Mouse (Mus musculus): ENCODE results near the gene Cd93. TPM values are rescaled to one million over a fixed set of nuclear protein-coding genes. Genes with fewer than 3 reads are reported as not detected.
A peak's percentile ranks its signal among the peaks of the same experiment; 100 is the strongest.

Cd93 gene
- polyA plus RNA-seq, 1 experiment from 2014 or later: 14.6 TPM

DNA sequence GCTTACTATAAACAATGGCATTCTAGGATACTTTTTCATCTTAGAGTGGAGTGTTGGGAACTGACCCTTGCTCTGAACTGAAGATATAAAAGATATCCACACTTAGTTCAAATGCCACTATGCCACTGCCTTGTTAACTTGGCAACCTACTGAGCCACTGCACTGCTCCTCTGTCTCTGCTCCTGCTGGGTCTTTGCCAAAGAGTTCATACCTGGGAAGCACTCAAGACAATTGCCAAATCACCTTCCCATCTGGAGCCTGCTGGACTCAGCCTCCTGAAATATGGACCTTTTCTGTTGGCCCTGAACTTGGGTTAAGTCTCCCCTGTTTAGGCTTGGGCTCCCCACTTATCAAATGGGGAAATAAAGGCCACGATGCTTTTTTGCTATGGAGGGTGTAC lies 6.3 kb upstream of the Cd93 start:
- no peak overlapping the region for H3K9ac ChIP-seq (ENCODE audit: low read depth, low read length)
- no peak overlapping the region for H3K4me2 ChIP-seq (ENCODE audit: low read depth, low read length)
- DNase-seq (ENCODE audit: low spot score) (no peak), ATAC-seq (ENCODE audit: low read depth) (no peak)
- H3K4me1 ChIP-seq (ENCODE audit: control insufficient read depth, insufficient read depth, low read length): no peaks in the 10 kb centered on the region
- WGBS: 100% methylated on average over 1 of the region's 1 CpGs
- no peaks in the 10 kb centered on the region for H3K9me3 ChIP-seq (ENCODE audit: control insufficient read depth, low read length)
- H3K27ac ChIP-seq (replicated peaks; ENCODE audit: low read depth, low read length): no peak overlapping the region
- H3K27me3 ChIP-seq (replicated peaks; ENCODE audit: control insufficient read depth, insufficient read depth, low read length): no peaks in the 10 kb centered on the region
- H3K4me3 ChIP-seq (ENCODE audit: low read depth, low read length): no peak overlapping the region
- no peaks in the 10 kb centered on the region for H3K36me3 ChIP-seq (ENCODE audit: control insufficient read depth, insufficient read depth, low read length)

DNA sequence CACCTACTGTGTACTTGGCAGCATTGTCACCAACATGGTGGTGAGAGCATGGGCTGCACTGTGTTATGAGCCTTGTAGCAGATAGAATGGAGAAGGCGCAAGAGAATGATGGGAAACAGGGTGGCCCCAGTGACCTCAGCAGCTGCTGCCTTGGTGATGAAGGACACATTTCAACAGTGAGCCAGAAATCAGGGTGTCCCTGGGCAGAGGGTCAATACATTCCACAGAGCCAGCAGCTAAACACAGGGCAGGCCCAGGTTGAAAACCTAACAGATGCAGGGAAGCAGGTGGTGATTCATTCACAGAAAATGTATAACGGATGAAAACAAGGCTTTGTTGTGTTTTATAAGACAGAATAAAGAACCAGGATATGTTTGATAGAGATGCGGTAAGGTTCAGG lies 3.1 kb upstream of the Cd93 start:
- no peaks in the 10 kb centered on the region for H3K27me3 ChIP-seq (replicated peaks; ENCODE audit: control insufficient read depth, insufficient read depth, low read length)
- H3K4me2 ChIP-seq (ENCODE audit: low read depth, low read length): no peak overlapping the region
- no peak overlapping the region for H3K4me3 ChIP-seq (ENCODE audit: low read depth, low read length)
- 75% methylated on average over 3 of the region's 3 CpGs for WGBS
- no peak overlapping the region for H3K27ac ChIP-seq (replicated peaks; ENCODE audit: low read depth, low read length)
- DNase-seq (ENCODE audit: low spot score): no peak
- H3K9ac ChIP-seq (ENCODE audit: low read depth, low read length): no peak overlapping the region
- no peaks in the 10 kb centered on the region for H3K9me3 ChIP-seq (ENCODE audit: control insufficient read depth, low read length)
- H3K36me3 ChIP-seq (ENCODE audit: control insufficient read depth, insufficient read depth, low read length): no peaks in the 10 kb centered on the region
- no peaks in the 10 kb centered on the region for H3K4me1 ChIP-seq (ENCODE audit: control insufficient read depth, insufficient read depth, low read length)
- no peak for ATAC-seq (ENCODE audit: low read depth)

DNA sequence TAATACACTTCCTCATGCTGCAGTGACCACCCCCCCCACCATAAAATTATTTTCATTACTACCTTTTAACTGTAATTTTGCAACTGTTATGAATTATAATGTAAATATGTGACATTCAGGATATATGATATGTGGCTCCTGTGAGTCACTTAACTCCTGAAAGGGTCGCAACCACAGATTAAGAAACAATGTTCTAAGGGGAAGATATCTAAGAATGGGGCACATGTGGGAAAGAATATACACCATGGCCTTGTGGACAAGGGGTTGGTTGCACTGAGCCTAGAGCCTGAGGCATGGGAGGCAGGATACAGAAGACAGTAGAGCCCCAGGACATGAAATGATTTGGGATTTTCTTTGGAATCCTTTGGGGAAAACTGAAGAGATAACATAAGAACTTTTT lies 2.3 kb upstream of the Cd93 start:
- H3K4me3 ChIP-seq (ENCODE audit: low read depth, low read length): no peak overlapping the region
- WGBS: 85% methylated on average over 1 of the region's 1 CpGs
- DNase-seq (ENCODE audit: low spot score) (no peak), ATAC-seq (ENCODE audit: low read depth) (no peak)
- no peaks in the 10 kb centered on the region for H3K36me3 ChIP-seq (ENCODE audit: control insufficient read depth, insufficient read depth, low read length)
- H3K4me2 ChIP-seq (ENCODE audit: low read depth, low read length): no peak overlapping the region
- no peaks in the 10 kb centered on the region for H3K27me3 ChIP-seq (replicated peaks; ENCODE audit: control insufficient read depth, insufficient read depth, low read length)
- no peak overlapping the region for H3K9ac ChIP-seq (ENCODE audit: low read depth, low read length)
- H3K27ac ChIP-seq (replicated peaks; ENCODE audit: low read depth, low read length): no peak overlapping the region
- no peaks in the 10 kb centered on the region for H3K4me1 ChIP-seq (ENCODE audit: control insufficient read depth, insufficient read depth, low read length)
- H3K9me3 ChIP-seq (ENCODE audit: control insufficient read depth, low read length): no peaks in the 10 kb centered on the region

DNA sequence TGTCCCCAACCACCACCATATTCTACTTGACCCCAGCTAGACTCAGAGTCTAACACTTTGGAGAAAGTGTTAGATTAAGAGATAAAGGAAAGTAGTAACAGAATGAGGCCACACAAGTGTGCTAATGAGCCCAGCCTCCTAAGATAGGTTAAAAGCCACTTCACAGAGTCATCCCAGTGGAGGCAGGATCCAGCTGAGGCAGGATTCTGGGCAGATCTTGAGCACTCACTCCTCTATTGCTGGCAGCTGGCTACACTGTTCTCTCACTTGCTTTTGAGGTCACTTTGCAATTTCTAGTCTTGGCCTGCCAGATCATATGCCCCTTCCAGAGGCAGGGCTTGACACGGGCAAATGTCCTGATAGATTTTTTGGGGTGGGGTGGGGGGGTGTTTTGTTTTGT lies 1.1 kb upstream of the Cd93 start:
- WGBS: 79% methylated on average over 1 of the region's 1 CpGs
- no peak overlapping the region for H3K27ac ChIP-seq (replicated peaks; ENCODE audit: low read depth, low read length)

DNA sequence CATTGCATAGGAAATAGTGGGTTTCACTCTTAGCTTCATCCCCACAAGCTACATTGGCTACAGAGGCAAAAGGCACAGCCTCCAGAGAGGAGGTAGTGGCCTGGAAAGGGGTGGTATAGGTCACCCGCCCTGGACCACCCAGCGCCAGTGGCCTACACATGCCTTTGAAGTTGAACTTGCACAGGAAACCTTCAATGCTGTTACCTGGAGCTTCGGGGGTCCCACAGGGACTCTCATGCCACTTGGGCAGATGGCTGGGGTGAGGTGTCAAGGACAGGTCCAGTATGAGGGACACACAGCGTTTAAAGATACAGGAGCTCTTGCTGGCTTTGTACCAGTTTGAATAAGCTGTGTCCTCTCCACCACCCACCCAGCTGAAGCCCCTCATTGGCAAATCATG lies 653 bp downstream of the Cd93 start:
- ATAC-seq (ENCODE audit: low read depth): no peak
- Histone ChIP-seq H3K4me1 (ENCODE audit: control insufficient read depth, insufficient read depth, low read length) (no peaks in the 10 kb centered on the region), H3K9me3 (ENCODE audit: control insufficient read depth, low read length) (no peaks in the 10 kb centered on the region), H3K4me2 (ENCODE audit: low read depth, low read length) (no peak overlapping the region), H3K36me3 (ENCODE audit: control insufficient read depth, insufficient read depth, low read length) (no peaks in the 10 kb centered on the region), H3K9ac (ENCODE audit: low read depth, low read length) (no peak overlapping the region), H3K4me3 (ENCODE audit: low read depth, low read length) (peak overlapping the region; percentile 10; the same call in 1 of the 2 replicates), H3K27me3 (replicated peaks; ENCODE audit: control insufficient read depth, insufficient read depth, low read length) (no peaks in the 10 kb centered on the region), H3K27ac (replicated peaks; ENCODE audit: low read depth, low read length) (peak overlapping the region; percentile 22; the same call in 1 of the 2 replicates)
- DNase-seq (ENCODE audit: low spot score): no peak
- WGBS: 89% methylated on average over 4 of the region's 4 CpGs

More for the DNA sequence above, 1.1 kb upstream of the Cd93 start:
- no peaks in the 10 kb centered on the region for H3K4me1 ChIP-seq (ENCODE audit: control insufficient read depth, insufficient read depth, low read length)
- H3K4me3 ChIP-seq (ENCODE audit: low read depth, low read length): no peak overlapping the region
- H3K36me3 ChIP-seq (ENCODE audit: control insufficient read depth, insufficient read depth, low read length): no peaks in the 10 kb centered on the region
- ATAC-seq (ENCODE audit: low read depth): no peak
- no peak overlapping the region for H3K4me2 ChIP-seq (ENCODE audit: low read depth, low read length)
- no peaks in the 10 kb centered on the region for H3K27me3 ChIP-seq (replicated peaks; ENCODE audit: control insufficient read depth, insufficient read depth, low read length)
- H3K9me3 ChIP-seq (ENCODE audit: control insufficient read depth, low read length): no peaks in the 10 kb centered on the region
- DNase-seq (ENCODE audit: low spot score): no peak
- no peak overlapping the region for H3K9ac ChIP-seq (ENCODE audit: low read depth, low read length)

DNA sequence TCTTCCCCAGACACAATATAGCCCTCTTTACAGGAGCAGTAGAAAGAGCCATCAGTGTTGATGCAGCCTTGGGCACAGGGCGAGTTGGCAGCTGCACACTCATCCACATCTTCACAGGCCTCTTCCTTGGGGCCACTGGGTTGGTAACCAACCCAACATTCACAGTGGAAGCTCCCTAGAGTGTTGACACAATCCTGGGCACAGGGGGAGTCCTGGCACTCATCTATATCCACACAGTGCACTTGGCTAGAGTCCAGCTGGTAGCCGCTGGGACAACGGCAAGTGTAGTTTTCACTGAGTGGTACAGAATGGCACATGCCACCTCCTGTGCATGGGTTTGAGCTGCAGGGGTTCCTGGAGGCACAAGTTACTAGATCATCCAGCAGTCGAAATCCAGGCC lies 1.2 kb downstream of the Cd93 start:
- ATAC-seq (ENCODE audit: low read depth): no peak
- DNase-seq (ENCODE audit: low spot score): no peak
- H3K9ac ChIP-seq (ENCODE audit: low read depth, low read length): no peak overlapping the region
- no peaks in the 10 kb centered on the region for H3K27me3 ChIP-seq (replicated peaks; ENCODE audit: control insufficient read depth, insufficient read depth, low read length)
- peak overlapping the region; percentile 10 for H3K4me3 ChIP-seq (ENCODE audit: low read depth, low read length)
- H3K27ac ChIP-seq (replicated peaks; ENCODE audit: low read depth, low read length): no peak overlapping the region
- H3K4me2 ChIP-seq (ENCODE audit: low read depth, low read length): peak overlapping the region; percentile 12; the same call in 1 of the 2 replicates
- WGBS: 73% methylated on average over 4 of the region's 4 CpGs
- H3K4me1 ChIP-seq (ENCODE audit: control insufficient read depth, insufficient read depth, low read length): no peaks in the 10 kb centered on the region
- no peaks in the 10 kb centered on the region for H3K9me3 ChIP-seq (ENCODE audit: control insufficient read depth, low read length)
- no peaks in the 10 kb centered on the region for H3K36me3 ChIP-seq (ENCODE audit: control insufficient read depth, insufficient read depth, low read length)

DNA sequence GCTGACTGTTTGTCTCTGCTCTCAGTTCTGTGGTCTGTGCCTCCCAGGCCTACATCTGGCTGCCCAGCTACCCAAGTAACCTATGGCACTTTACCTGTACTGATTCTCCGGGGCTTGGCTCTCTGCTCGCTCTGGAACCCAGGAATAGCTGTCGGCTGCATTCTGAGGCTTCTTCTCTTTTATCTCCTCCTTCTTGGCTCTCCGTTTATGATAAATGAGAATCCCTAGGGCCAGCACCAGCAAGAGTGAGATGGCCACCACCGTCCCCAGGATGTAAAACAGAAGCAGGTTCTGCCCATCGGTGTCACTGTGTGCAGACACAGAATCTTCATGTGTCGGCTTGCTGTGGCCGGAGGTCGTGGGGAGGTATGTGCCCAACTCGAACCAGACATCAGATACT lies 1.9 kb downstream of the Cd93 start:
- Histone ChIP-seq H3K9me3 (ENCODE audit: control insufficient read depth, low read length) (no peaks in the 10 kb centered on the region), H3K27ac (replicated peaks; ENCODE audit: low read depth, low read length) (no peak overlapping the region), H3K4me1 (ENCODE audit: control insufficient read depth, insufficient read depth, low read length) (no peaks in the 10 kb centered on the region), H3K9ac (ENCODE audit: low read depth, low read length) (0 out of 2 replicates have a peak overlapping the region, but pooled peaks have one; percentile 30), H3K36me3 (ENCODE audit: control insufficient read depth, insufficient read depth, low read length) (no peaks in the 10 kb centered on the region), H3K27me3 (replicated peaks; ENCODE audit: control insufficient read depth, insufficient read depth, low read length) (no peaks in the 10 kb centered on the region), H3K4me3 (ENCODE audit: low read depth, low read length) (peak overlapping the region; percentile 12; the same call in 1 of the 2 replicates), H3K4me2 (ENCODE audit: low read depth, low read length) (no peak overlapping the region)
- ATAC-seq (ENCODE audit: low read depth): no peak
- 81% methylated on average over 9 of the region's 10 CpGs for WGBS
- DNase-seq (ENCODE audit: low spot score): no peak

DNA sequence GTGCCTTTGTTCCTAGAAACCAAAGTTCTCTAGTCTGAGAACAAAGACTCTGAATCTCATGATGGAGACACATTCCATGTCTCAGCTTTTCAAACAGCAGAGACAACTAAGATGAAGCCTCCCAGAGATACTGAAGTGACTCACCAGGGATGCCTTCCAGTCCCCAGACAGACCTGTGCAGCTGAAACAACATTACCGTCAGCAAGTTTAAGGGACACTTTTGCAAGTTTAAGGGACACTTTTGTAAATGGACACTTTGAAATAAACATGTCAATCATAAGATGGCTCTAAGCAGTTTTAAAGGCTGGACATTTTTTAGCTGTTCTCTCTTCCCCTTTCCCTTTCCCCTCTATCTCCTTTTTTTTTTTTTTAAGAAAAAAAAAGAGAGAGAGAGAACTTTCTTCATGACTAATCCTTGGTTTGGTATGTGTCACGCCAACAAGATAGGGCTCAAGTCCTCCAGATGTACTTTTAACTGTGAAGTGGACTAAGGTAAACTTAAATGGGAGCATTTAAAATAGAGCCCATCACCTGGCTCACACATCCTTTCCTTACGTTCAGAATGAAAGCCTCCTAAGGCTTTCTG lies 3.6 kb downstream of the Cd93 start:
- H3K4me2 ChIP-seq (ENCODE audit: low read depth, low read length): no peak overlapping the region

DNA sequence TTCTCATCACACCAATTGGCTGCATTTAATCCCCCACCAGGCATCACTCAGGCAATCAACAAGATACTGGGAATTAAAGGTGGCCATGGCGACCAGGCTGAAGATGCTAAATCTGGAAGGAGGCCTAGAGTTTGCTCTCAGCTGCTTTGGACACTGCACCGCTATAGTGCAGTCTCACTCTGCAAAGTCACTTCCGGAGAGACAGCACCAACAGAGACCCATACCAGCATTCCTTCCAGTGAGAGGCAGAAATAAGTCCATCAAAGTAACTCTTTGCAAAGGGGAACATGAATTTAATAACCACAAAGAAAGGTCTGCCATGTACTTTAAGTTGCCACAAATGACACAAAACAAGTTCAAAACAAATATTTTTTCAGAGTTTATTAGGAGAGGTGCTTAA lies 7.1 kb downstream of the Cd93 start:
- no peak overlapping the region for H3K9ac ChIP-seq (ENCODE audit: low read depth, low read length)
- H3K27ac ChIP-seq (replicated peaks; ENCODE audit: low read depth, low read length): no peak overlapping the region
- no peaks in the 10 kb centered on the region for H3K27me3 ChIP-seq (replicated peaks; ENCODE audit: control insufficient read depth, insufficient read depth, low read length)
- no peaks in the 10 kb centered on the region for H3K9me3 ChIP-seq (ENCODE audit: control insufficient read depth, low read length)
- no peak overlapping the region for H3K4me3 ChIP-seq (ENCODE audit: low read depth, low read length)
- no peak for ATAC-seq (ENCODE audit: low read depth)
- no peak for DNase-seq (ENCODE audit: low spot score)
- no peaks in the 10 kb centered on the region for H3K36me3 ChIP-seq (ENCODE audit: control insufficient read depth, insufficient read depth, low read length)
- H3K4me1 ChIP-seq (ENCODE audit: control insufficient read depth, insufficient read depth, low read length): no peaks in the 10 kb centered on the region
- H3K4me2 ChIP-seq (ENCODE audit: low read depth, low read length): no peak overlapping the region
- WGBS: 53% methylated on average over 3 of the region's 3 CpGs

More for the DNA sequence above, 3.6 kb downstream of the Cd93 start:
- Histone ChIP-seq H3K36me3 (ENCODE audit: control insufficient read depth, insufficient read depth, low read length) (no peaks in the 10 kb centered on the region), H3K4me3 (ENCODE audit: low read depth, low read length) (0 out of 2 replicates have a peak overlapping the region, but pooled peaks have one; percentile 4), H3K4me1 (ENCODE audit: control insufficient read depth, insufficient read depth, low read length) (no peaks in the 10 kb centered on the region), H3K27me3 (replicated peaks; ENCODE audit: control insufficient read depth, insufficient read depth, low read length) (no peaks in the 10 kb centered on the region), H3K9ac (ENCODE audit: low read depth, low read length) (no peak overlapping the region), H3K27ac (replicated peaks; ENCODE audit: low read depth, low read length) (no peak overlapping the region), H3K9me3 (ENCODE audit: control insufficient read depth, low read length) (no peaks in the 10 kb centered on the region)
- ATAC-seq (ENCODE audit: low read depth) (no peak), DNase-seq (ENCODE audit: low spot score) (no peak)
- WGBS: 47% methylated on average over 3 of the region's 3 CpGs
